Mouse (Mus musculus) myocyte (in vitro differentiated cells): ENCODE data around the gene Muc16. TPM values are rescaled to one million over a fixed set of nuclear protein-coding genes. Genes with fewer than 3 reads are reported as not detected.

Experiments
- H3K27me3 ChIP-seq: one replicate; pipeline ENCODE4 v1.6.1; 2011; ENCODE audit not compliant: control insufficient read depth, insufficient read depth, insufficient read length
- H3K36me3 ChIP-seq: one replicate; pipeline ENCODE4 v1.6.1; 2011; ENCODE audit not compliant: control insufficient read depth, insufficient read depth
- H3K4me2 ChIP-seq: one replicate; pipeline ENCODE4 v1.6.1; 2011; ENCODE audit warnings: low read depth, control low read depth
- H3K4me3 ChIP-seq: one replicate; pipeline ENCODE4 v1.5.1; 2011; ENCODE audit warnings: mild to moderate bottlenecking, control low read depth, moderate library complexity
- H3K79me2 ChIP-seq: one replicate; pipeline ENCODE4 v1.6.1; 2011; ENCODE audit not compliant: control insufficient read depth, insufficient read depth
- H3ac ChIP-seq: one replicate; pipeline ENCODE4 v1.6.1; 2011; ENCODE audit not compliant: control insufficient read depth, insufficient read length
- CEBPB ChIP-seq: IDR thresholded peaks from 2 replicates; pipeline ENCODE4 v1.6.1; 2011; ENCODE audit warnings: mild to moderate bottlenecking, moderate library complexity; ENCODE audit not compliant: poor library complexity, insufficient read depth, severe bottlenecking
- E2F4 ChIP-seq: IDR thresholded peaks from one replicate; pipeline ENCODE4 v1.6.1; 2011; ENCODE audit warnings: mild to moderate bottlenecking, control low read depth, moderate library complexity; ENCODE audit not compliant: insufficient read depth
- MAX ChIP-seq: IDR thresholded peaks from one replicate; pipeline ENCODE4 v1.6.1; 2011; ENCODE audit warnings: low read depth, mild to moderate bottlenecking, control low read depth
- MYOD1 ChIP-seq, 3 experiments: IDR thresholded peaks; one replicate each; pipeline ENCODE4 v1.6.1; 2011; ENCODE audit warnings: control low read depth in 2 of 3, low read depth in 2 of 3, mild to moderate bottlenecking in 2 of 3, moderate library complexity in 1 of 3; ENCODE audit not compliant: insufficient read length in 2 of 3, control insufficient read depth in 1 of 3
- MYOG ChIP-seq, 3 experiments: IDR thresholded peaks; one replicate each; pipeline ENCODE4 v1.6.1; 2011; ENCODE audit warnings: control low read depth in 2 of 3, low read depth in 2 of 3, mild to moderate bottlenecking in 2 of 3; ENCODE audit not compliant: insufficient read length in 2 of 3, control insufficient read depth in 1 of 3, insufficient read depth in 1 of 3
- POLR2A ChIP-seq: IDR thresholded peaks from one replicate; pipeline ENCODE4 v1.6.1; 2011; ENCODE audit warnings: low read depth, mild to moderate bottlenecking, control low read depth, moderate library complexity; ENCODE audit not compliant: insufficient read length
- POLR2AphosphoS2 ChIP-seq: IDR thresholded peaks from one replicate; pipeline ENCODE4 v1.6.1; 2011; ENCODE audit warnings: low read depth, control low read depth; ENCODE audit not compliant: insufficient read length
- REST ChIP-seq: IDR thresholded peaks from one replicate; pipeline ENCODE4 v1.6.1; 2011; ENCODE audit warnings: mild to moderate bottlenecking, control low read depth, moderate library complexity; ENCODE audit not compliant: insufficient read depth, insufficient read length
- SRF ChIP-seq: IDR thresholded peaks from one replicate; pipeline ENCODE4 v1.6.1; 2011; ENCODE audit warnings: low read depth; ENCODE audit not compliant: control insufficient read depth, insufficient read length
- TCF12 ChIP-seq: IDR thresholded peaks from one replicate; pipeline ENCODE4 v1.6.1; 2011; ENCODE audit warnings: mild to moderate bottlenecking, control low read depth; ENCODE audit not compliant: poor library complexity, insufficient read depth, severe bottlenecking
- TCF3 ChIP-seq: IDR thresholded peaks from one replicate; pipeline ENCODE4 v1.6.1; 2011; ENCODE audit warnings: low read depth, control low read depth; ENCODE audit not compliant: insufficient read length
- USF1 ChIP-seq: IDR thresholded peaks from one replicate; pipeline ENCODE4 v1.6.1; 2011; ENCODE audit warnings: low read depth, mild to moderate bottlenecking, control low read depth, moderate library complexity
- polyA plus RNA-seq: library from polyadenylated mRNA; unstranded; fragments of >200 nt; fragmentation: generic; extraction: Trizol; gene quantifications from one replicate; pipeline ENCODE4 v1.2.1, GENCODE M21; 2012; ENCODE audit warnings: missing spikeins

The Muc16 gene
- not detected for polyA plus RNA-seq

GRCm38 (mm10) chr9:18674480-18675154 lies at the start of gene Muc16:
Muc16 (minus strand) TSS chr9:18674530.
- H3K4me2 ChIP-seq = no peak within 1 kb of the TSS
- no peak within 1 kb of the TSS for H3K4me3 ChIP-seq
- no peaks in the 10 kb centered on the region for H3K36me3 ChIP-seq
- no peak within 1 kb of the TSS for H3ac ChIP-seq
- no peak for TF ChIP-seq MYOG (IDR thresholded peaks at IDR 0.05; ENCODE audit: control insufficient read depth in 1 of 3, insufficient read depth in 1 of 3, insufficient read length in 2 of 3, low read depth in 2 of 3)
- TF ChIP-seq MAX = no peak
- TF ChIP-seq SRF = no peak
- TF ChIP-seq POLR2A = no peak
- TF ChIP-seq TCF3 = no peak
- TF ChIP-seq TCF12 = no peak
- no peak for TF ChIP-seq POLR2AphosphoS2
- no peaks in the 10 kb centered on the region for H3K27me3 ChIP-seq
- H3K79me2 ChIP-seq = no peaks in the 10 kb centered on the region

GRCm38 (mm10) chr9:18722712-18723099 lies 48.4 kb upstream of the Muc16 start:
- H3K36me3 ChIP-seq = no peaks in the 10 kb centered on the region
- no peak overlapping the region for H3K4me3 ChIP-seq
- TF ChIP-seq MYOG (IDR thresholded peaks at IDR 0.05; ENCODE audit: control insufficient read depth in 1 of 3, insufficient read depth in 1 of 3, insufficient read length in 2 of 3, low read depth in 2 of 3) = no peak
- no peak overlapping the region for H3K4me2 ChIP-seq
- no peaks in the 10 kb centered on the region for H3K27me3 ChIP-seq
- no peaks in the 10 kb centered on the region for H3K79me2 ChIP-seq
- no peak overlapping the region for H3ac ChIP-seq

- Histone ChIP-seq H3K79me2 (no peaks in the 10 kb centered on the region), H3K36me3 (no peaks in the 10 kb centered on the region), H3K27me3 (no peaks in the 10 kb centered on the region), H3ac (no peak overlapping the region), H3K4me2 (no peak overlapping the region), H3K4me3 (no peak overlapping the region)
- no peak for TF ChIP-seq SRF
- TF ChIP-seq MYOG (IDR thresholded peaks at IDR 0.05; ENCODE audit: control insufficient read depth in 1 of 3, insufficient read depth in 1 of 3, insufficient read length in 2 of 3, low read depth in 2 of 3) = no peak
- TF ChIP-seq CEBPB = no peak
- TF ChIP-seq E2F4 = no peak
- no peak for TF ChIP-seq USF1
- no peak for TF ChIP-seq MYOD1 (IDR thresholded peaks at IDR 0.05; ENCODE audit: control insufficient read depth in 1 of 3, insufficient read length in 2 of 3, low read depth in 2 of 3)
Measured at GRCm38 (mm10) chr9:18721931-18722711, 47.8 kb upstream of the Muc16 start.

GRCm38 (mm10) chr9:18721011-18721410 lies 46.7 kb upstream of the Muc16 start:
- Histone ChIP-seq H3ac (no peak overlapping the region), H3K36me3 (no peaks in the 10 kb centered on the region), H3K79me2 (no peaks in the 10 kb centered on the region), H3K27me3 (no peaks in the 10 kb centered on the region), H3K4me2 (no peak overlapping the region), H3K4me3 (no peak overlapping the region)
- TF ChIP-seq MYOD1 (IDR thresholded peaks at IDR 0.05; ENCODE audit: control insufficient read depth in 1 of 3, insufficient read length in 2 of 3, low read depth in 2 of 3) (no peak), REST (no peak), SRF (no peak), POLR2A (no peak), MYOG (IDR thresholded peaks at IDR 0.05; ENCODE audit: control insufficient read depth in 1 of 3, insufficient read depth in 1 of 3, insufficient read length in 2 of 3, low read depth in 2 of 3) (no peak), E2F4 (no peak), POLR2AphosphoS2 (no peak), TCF12 (no peak), USF1 (no peak), CEBPB (no peak), MAX (no peak), TCF3 (no peak)

- Histone ChIP-seq H3K36me3 (no peaks in the 10 kb centered on the region), H3K79me2 (no peaks in the 10 kb centered on the region), H3K4me2 (no peak overlapping the region), H3ac (no peak overlapping the region), H3K4me3 (no peak overlapping the region), H3K27me3 (no peaks in the 10 kb centered on the region)
- TF ChIP-seq CEBPB (no peak), TCF12 (no peak), TCF3 (no peak), MAX (no peak), MYOD1 (IDR thresholded peaks at IDR 0.05; ENCODE audit: control insufficient read depth in 1 of 3, insufficient read length in 2 of 3, low read depth in 2 of 3) (no peak), E2F4 (no peak), REST (no peak)
Measured at GRCm38 (mm10) chr9:18705628-18706027, 31.3 kb upstream of the Muc16 start.
